Mouse (Mus musculus) urinary bladder, postnatal 4 days (tissue): Measurements from ENCODE around the gene Ifi211.
"Not testable (repeated sequence)": the region's sequence is repeated elsewhere in the genome, so short reads cannot be mapped to it uniquely, and the experiment has no call there.

ENCODE experiments used
- DNase-seq, 2 experiments: peaks; one replicate each; pipeline ENCODE4 v3.0.0; 2021 to 2022; ENCODE audit warnings: low spot score in 2 of 2

Ifi211 gene

GRCm38 (mm10) chr1:173912548-173913255 lies at the start of gene Ifi211:
Ifi211 (minus strand) TSS chr1:173913046.
- not testable (repeated sequence) for DNase-seq

DNA sequence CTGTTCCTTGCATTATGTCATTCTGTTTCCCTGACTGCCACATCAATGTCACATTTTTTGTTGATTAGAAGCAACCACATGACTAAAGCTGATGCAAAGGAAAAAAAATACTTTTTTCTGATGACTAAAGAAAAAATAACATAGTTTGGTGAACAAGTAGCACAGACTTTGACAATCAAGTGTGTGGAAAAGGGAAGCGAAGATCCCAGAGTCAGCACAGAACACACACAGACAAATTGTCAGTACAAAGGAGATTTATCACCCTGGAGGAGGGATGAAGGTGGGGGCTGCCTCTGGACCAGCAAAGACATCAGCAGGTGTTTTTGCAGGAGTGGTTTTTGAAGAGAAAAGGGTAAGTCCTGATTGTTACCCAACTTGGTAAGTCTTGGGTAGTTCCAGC lies 48.6 kb upstream of the Ifi211 start:
- DNase-seq: not testable (repeated sequence)

GRCm38 (mm10) chr1:173959998-173960397 lies 47.2 kb upstream of the Ifi211 start:
- not testable (repeated sequence) for DNase-seq

- DNase-seq: not testable (repeated sequence)
These were observed 43.1 kb upstream of the Ifi211 start for GRCm38 (mm10) chr1:173955839-173956527.

DNA sequence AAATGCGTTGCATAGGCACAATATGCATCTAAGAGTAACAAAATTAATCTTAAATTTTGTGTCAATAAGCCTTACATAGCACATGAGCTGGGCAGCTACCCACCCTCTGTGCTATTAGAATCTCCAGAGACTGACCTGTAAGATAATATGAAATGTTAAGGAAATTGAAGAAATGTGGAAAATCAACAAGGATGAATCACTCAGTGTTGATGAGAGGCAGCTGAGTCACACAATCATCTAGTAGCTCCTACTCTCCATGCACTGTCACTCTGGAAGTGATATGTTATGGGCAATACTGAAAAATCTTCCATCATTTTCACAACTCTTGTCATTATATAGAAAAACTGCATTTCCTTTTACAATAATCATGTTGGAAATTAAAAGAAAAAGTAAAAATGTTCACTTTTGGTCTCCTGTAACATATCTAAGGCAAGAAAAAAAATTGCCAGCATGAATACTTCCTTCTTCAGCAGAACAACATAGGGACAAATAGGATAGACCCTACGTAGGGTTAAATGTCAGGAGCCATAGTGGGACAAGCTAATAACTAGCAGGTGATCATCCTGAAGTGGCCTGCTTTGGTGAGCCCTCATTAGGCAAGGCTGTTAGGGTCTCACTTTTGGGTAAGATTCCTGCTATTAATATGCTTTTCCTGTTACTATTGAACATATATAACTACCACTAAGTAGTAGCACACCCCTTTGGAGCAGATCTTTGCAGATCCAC lies 42.4 kb upstream of the Ifi211 start:
- no peak for DNase-seq

DNA sequence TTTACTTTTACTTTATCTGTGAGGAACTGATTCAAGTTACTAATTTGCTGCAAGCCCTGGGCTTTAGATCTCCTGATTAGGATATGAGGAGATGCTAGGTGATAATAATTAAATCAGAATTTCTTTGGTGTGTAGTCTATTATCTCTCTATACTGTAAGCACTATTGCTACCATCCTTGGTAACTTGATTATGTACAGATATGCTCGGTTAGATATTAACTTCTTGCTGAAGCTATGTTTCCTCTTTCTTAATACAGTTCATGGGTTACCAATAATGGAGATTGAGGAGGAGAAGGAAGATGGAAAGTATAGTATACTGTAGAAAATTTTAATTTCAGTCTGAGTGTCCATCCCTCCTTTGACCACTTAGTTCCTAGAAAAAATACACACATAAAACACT lies 40.7 kb upstream of the Ifi211 start:
- DNase-seq: no peak

GRCm38 (mm10) chr1:173949044-173949443 lies 36.2 kb upstream of the Ifi211 start:
- DNase-seq: not testable (repeated sequence)

GRCm38 (mm10) chr1:173942780-173943066 lies 29.9 kb upstream of the Ifi211 start:
- not testable (repeated sequence) for DNase-seq

GRCm38 (mm10) chr1:173941924-173942779 lies 29.3 kb upstream of the Ifi211 start, which contains the start of the genes Mndal and Ifi203:
Mndal (minus strand) TSS chr1:173942491.
Ifi203 (minus strand) TSS chr1:173942672.
- DNase-seq: not testable (repeated sequence)

DNA sequence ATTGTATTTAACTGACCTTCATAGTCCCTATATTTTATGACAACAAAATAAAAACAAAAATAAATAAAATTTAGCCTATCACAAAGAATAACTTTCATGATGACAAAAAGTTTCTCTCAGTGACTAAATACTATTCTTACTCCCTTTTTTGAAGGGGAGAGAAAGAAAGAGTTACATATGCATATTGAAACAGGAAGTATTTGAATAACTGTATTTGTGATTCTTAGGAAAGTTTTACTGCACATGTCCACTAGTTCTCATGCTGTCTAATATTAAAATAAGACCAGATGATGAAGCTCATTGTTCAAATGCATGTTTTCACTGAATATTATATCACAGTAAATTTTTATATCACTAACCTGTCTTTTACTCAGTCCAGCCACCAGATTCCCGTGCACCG lies 28.7 kb upstream of the Ifi211 start:
- DNase-seq: not testable (repeated sequence)

DNA sequence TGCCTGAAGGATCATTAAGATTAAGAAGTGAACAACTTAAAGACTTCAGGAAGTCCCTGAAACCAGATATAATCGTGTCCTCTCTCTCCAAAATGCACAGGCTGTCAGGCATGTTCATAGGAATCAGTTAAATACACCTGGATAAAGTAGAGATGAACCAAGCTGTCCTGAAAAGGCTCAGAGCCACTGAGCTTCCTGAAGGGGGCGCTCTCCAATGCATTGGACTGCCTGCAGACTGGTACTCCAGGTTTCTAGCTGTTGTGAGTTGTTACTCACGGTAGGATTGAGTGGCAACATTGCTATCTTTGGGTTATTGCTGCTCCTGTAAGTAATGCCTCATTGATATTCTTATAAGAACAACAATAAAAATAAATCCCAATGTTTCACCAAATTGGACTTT lies 6.4 kb upstream of the Ifi211 start:
- not testable (repeated sequence) for DNase-seq

DNA sequence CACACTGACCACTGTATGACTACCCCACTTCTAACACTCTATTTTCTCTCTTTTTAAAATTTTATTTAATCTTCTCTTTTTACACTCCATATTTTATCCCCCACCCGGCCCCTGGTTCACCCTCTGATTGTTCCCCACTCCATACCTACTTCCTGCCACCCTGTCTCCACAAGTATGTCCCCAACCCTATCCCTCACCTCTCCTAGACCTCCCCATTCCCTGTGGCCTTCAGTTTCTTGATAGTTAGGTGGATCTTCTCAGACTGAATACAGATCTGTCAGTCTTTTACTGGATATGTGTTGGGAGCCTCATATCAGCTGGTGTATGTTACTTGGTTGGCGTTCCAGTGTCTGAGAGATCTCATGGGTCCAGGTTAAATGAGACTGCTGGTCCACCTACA lies 1.7 kb upstream of the Ifi211 start:
- DNase-seq: no peak

GRCm38 (mm10) chr1:173913256-173913791 lies 478 bp upstream of the Ifi211 start:
- not testable (repeated sequence) for DNase-seq

- no peak for DNase-seq
These were observed 910 bp downstream of the Ifi211 start for GRCm38 (mm10) chr1:173911808-173912464.

- DNase-seq: not testable (repeated sequence)
These were observed 4.5 kb downstream of the Ifi211 start for GRCm38 (mm10) chr1:173908390-173908789.

DNA sequence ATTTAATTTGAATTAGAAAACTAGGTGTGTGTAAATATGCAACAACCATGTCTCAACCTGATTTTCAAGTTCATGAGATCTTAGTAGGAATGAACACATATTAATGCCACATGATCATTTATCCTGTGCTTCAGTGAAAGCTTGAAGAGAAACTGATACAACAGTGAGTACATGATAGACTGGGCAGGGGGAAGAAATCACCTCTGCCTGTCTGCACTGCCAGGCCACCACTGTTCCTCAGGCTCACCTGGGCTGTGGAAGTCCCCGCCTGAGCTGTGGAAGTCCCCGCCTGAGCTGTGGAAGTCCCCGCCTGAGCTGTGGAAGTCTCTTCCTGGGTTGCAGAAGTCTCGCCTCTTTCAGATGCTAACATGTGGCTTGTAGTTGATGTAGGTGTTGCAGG lies 7.0 kb downstream of the Ifi211 start:
- DNase-seq: not testable (repeated sequence)

DNA sequence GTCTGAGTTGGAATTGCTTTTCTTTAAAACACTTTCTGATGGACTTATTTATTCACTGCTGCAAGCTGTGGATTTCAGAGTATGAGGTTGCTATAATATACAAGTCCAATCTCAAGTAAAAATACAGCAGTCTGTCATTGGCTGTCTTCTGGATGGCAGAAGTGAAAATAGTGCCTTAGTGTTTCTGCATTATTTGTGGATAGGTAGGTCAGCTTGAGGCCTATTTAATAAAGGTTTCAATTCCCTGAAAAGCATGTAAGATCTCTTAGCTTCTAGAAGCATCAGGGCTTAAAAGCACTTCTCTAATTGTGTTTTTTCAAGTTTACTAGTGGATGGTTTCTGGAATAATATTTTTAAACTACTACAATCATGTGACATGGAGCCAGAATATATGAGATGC lies 23.1 kb downstream of the Ifi211 start:
- DNase-seq: not testable (repeated sequence)

GRCm38 (mm10) chr1:173887026-173887787 lies 25.6 kb downstream of the Ifi211 start:
- DNase-seq: not testable (repeated sequence)

DNA sequence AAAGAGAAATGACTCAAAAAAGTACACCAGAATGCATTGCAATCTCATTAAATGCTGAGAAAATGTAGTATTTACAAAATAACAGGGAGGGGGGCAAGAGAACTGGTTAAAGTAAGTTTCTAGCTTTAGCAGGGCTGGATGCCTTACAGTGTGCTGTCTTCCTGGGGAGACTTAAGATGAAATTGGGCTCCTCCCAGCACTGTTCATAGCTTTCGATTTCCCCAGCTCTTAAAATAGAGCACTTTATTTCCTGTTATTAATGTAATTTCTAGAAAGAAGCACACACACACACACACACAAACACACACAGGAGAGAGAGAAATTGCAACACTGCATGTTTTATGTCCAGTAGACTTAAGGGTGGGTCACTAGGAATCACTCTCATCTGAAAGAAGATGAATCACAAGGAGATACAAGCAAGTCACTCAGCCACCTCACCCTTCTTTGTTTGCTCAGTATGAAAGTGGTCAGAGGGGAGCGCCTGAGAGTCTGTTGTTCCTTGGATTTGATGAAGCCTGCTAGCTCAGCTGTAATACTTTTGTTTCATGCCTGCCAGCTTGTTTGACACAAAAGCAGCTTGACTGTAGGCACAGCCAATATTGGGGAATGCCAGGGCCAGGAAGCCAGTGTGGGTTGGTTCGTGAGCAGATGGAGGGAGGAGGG lies 32.7 kb downstream of the Ifi211 start:
- not testable (repeated sequence) for DNase-seq
